Mouse (Mus musculus) cerebellum, adult 8-10 months (tissue): ENCODE results near the gene Nbea.
A peak's percentile ranks its signal among the peaks of the same experiment; 100 is the strongest.

Experiments used
- DNase-seq: peaks from one replicate; pipeline ENCODE4 v3.0.0; 2022

The Nbea gene

DNA sequence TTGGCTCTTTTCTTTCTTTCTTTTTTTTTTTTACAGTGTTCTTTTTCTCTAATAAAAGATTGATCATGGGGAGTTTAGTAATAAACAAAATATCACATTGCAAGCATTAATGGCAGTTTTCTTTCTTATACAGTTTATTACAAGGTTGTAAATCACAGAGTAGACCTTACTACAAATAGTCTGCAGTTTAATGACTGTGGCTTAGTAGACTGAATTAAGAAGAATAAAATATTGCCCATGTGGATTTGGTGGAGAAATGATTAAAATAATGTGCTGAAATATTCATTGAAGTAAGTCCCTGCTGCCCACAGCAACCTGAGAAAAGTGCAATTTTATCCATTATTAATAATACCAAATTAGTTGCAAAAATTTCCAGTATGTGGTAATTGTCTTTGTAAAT, 363.9 kb downstream of the Nbea start:
- no peak for DNase-seq

DNA sequence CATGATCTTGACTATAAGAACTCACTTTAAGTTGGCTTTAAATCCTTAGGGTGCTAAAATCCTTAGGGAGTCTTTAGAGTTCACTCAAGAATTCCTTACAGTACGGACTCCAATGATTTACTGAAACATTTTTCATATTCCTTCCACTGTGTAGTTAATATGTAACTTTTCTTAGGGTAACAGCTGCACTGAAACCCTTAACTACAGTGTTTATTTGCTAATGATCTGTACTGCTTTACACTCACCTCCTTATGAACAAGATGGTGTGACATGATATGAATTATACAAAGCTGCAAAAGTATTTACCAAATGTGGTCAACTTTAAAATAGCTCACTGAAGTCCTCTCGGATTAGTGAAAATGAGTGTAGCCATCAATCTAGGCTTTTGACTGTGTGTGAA, 365.4 kb downstream of the Nbea start:
- DNase-seq: no peak

DNA sequence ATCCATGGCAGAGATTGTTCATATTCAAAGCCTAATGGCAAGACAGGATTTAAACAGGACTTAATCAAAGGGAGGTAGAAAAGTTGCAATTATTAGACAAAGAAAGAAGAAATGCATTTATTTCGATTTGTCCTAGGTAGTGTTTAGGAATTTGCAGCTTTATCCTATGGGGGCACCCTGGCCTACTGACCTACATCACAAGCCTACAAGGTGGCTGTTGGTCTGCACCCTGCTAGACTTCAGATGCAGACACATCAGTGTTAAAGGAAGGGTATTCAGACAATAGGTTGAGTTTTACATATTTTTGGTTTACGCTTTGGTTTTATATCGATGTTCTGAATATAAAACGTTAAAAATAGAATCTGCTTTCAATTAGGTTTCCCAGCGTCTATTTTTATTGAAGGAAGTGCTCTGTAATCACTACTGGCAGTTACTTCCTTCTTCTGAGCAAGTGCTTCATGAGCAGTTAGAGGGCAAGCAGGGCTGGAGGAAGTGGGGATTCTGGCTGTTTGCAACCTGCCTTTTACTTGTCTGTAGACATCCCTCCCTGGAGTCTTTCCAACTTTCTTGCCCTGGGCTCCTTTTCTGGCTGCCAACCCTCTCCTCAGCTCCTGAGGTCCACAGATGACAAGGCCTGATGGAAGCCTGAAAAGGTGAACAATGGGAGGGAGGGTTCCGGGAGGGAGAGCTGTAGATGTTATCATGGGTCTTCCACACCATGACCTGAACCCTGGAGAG, 366.7 kb downstream of the Nbea start:
- DNase-seq: no peak

- no peak for DNase-seq
These were observed 367.4 kb downstream of the Nbea start for GRCm38 (mm10) chr3:55816096-55816495.

DNA sequence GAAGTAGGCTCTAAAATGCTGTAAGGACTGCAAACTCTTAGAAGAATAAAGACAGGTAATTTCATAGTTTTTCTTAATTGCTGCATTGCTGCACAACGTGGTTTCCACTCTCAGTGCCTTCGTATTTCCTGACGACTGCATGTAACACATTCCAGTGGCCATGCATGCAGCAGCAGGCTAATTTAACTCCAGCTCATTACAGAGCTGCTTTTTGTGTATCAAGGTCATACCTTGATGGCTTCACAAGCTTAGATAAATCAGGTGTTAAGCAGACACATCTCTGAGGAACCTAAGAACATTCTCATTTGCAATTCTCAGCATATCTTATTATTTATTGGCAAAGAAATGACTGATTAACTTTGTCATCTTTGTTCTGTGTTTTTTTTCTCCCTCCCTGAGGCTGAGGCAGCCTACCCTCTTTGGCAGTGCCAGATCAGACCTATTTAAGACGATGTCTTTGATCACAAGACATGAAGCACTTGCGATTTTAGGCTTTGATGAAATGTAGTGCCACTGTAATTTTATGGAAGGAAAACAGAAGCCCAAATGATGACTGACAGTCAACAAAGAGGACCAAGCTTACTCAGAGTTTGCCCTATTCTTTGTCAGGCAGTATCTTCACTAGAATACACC, 368.4 kb downstream of the Nbea start:
- no peak for DNase-seq

GRCm38 (mm10) chr3:55794768-55795167, 388.7 kb downstream of the Nbea start:
- DNase-seq: no peak

DNA sequence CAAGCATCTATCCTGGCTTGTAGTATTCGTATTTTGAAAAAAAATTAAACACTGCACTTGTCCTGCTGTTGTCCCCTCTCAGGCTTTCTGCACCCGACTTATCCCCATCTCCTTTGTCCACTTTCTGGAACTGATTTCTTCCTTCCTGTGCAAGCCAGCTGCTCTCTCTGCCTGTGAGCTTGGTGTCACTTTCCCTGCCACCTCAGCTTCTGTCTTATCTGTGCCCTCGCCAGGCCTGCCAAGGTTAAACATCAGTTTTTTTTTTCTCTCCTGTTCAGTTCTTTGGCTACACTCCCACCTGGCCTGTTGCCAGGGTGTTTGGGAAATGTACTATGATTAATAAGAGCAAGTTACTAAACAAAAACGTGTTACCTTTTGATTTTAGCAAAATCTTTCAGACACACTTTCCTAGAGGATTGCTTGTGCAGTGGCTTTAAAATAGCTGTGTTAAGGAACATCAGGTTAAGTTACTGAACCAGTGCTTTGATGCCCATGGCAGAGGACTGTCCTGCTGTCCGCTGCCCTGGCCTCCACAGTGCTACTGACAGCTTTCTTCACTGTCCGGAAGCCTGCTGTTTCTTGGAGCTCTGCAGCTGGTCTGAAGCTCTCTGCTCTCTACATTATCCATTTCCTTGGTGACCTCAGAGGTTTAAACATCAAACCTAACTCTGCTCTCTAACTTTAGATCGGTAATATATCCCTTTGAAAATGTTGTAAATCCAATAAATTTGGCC, 389.5 kb downstream of the Nbea start:
- peak; percentile 66 for DNase-seq

- DNase-seq: peak; percentile 50
These were observed 391.2 kb downstream of the Nbea start for GRCm38 (mm10) chr3:55792251-55792650.

- no peak for DNase-seq
These were observed 392.9 kb downstream of the Nbea start for GRCm38 (mm10) chr3:55790609-55791008.

DNA sequence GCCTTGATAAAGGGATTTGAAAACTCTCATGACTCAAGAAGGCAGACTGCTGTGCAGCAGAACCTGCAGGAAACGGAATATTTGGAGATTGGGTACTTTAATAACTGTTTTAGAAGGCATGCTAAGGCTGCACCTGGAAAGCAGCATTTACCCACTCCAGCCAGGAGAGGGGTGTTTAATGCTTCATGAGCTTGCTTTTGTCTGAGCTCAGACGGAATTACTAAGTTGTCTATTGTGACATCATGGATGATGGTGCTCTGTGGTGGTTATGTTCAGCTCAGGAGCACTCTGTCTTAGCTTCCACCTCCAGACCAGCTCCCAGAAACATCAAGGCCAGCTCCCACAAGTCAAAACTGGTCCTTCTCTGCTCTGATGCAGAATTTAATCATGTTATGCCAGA, 393.6 kb downstream of the Nbea start:
- DNase-seq: no peak

- no peak for DNase-seq
These were observed 394.8 kb downstream of the Nbea start for GRCm38 (mm10) chr3:55788621-55789201.

DNA sequence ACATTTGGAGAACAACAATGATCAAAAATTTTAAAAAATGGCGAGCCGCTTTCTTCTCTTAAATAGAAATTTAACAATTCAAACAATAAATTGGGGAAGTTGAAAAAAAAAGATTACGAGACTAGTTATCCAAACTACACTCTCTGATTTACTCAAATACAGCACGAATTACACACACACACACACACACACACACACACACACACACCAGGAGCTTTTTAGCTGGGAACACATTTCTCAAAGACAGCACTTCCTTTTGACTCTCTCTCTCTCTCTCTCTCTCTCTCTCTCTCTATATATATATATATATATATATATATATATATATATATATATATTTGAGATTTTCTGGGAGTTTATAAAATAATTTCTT, 395.3 kb downstream of the Nbea start:
- DNase-seq: no peak

DNA sequence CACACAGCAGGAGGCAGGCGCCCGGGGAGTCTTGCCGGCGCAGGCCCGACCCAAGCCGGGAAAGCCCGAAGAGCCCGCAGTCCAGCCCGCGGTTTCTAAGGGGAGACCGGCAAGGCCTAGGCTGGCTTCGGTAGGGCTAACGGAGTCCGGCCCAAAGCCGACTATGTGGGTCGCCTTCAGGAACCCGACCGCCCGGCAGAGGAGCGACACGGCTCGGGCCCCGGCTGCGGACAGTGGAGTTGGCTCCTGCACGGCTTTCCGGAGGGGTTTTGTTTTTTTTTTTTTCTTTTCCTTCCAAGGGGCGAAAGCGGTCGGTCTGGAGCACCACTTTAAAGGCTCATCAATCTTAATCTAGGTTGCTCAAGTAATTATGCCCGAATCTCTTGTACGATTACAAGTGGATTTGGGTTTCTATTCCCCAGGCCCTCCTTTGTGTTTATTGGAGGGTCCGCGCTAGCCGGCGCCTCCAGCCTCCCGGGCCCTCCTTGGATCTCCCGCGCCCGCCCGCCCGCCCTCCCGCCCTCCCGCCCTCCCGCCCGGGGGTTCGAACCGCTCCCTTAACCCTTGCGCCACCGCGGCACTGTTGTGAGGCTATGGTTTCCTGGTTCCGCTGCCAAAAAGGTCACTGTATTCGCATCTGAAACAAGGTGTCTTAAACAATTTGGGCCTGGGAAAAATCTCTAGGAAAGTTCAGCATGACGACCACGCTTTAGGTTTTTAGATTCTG, 395.9 kb downstream of the Nbea start:
- peak; percentile 67 for DNase-seq

GRCm38 (mm10) chr3:55786835-55787486, 396.5 kb downstream of the Nbea start:
- DNase-seq: peak; percentile 42

DNA sequence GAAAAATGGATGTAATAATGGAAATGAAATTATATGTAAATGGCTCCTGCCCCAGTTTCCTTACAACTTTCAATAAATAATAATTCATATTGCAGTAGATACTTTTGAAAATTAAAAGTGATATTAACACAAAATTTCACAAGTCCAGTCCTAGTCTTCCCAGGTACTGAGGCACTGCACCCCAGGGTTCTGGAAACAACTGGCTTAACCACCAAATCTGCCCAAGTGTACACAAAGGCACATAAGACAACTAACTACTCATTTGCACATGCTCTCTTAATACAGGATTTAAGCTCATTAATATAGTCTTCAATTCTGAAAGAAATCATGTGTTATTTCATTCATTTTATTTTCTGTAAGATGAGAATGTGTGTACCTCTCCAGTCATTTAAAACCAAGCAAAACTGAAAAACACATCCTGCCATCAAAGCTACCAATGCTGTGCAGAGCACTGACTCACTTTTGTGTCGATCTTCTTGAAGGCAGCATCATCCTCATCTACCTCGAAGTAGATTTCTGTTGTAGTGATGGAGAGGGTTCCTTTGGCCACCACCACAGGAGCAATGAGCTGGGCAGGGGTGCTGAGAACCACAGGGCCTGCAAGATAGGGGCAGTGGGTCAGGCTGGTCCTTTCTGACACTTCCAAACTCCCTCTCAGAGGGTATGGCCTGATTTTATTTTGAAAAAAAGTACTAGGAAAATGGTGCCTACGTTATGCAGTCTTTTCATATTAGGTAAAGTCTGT, 397.3 kb downstream of the Nbea start:
- peak; percentile 43 for DNase-seq

GRCm38 (mm10) chr3:55785266-55785980, 398.1 kb downstream of the Nbea start:
- no peak for DNase-seq

GRCm38 (mm10) chr3:55784101-55784500, 399.4 kb downstream of the Nbea start:
- DNase-seq: no peak

DNA sequence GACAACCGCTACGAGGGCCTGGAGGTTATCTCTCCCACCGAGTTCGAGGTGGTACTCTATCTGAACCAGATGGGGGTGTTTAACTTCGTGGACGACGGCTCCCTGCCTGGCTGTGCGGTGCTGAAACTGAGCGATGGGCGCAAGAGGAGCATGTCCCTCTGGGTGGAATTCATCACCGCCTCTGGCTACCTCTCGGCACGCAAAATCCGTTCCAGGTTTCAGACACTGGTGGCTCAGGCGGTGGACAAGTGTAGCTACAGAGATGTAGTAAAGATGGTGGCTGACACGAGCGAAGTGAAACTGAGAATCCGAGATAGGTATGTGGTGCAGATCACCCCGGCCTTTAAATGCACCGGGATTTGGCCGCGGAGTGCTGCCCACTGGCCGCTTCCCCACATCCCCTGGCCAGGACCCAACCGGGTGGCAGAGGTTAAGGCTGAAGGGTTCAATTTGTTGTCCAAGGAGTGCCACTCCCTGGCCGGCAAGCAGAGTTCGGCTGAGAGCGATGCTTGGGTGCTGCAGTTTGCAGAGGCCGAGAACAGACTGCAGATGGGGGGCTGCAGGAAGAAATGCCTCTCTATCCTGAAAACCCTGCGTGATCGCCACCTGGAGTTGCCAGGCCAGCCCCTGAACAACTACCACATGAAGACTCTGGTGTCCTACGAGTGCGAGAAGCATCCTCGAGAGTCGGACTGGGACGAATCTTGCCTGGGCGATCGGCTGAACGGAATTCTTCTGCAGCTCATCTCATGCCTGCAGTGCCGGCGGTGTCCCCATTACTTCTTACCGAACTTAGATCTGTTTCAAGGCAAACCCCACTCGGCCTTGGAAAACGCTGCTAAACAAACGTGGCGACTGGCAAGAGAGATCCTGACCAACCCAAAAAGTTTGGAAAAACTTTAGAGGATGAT, 400.1 kb downstream of the Nbea start:
- peak; percentile 70 for DNase-seq

DNA sequence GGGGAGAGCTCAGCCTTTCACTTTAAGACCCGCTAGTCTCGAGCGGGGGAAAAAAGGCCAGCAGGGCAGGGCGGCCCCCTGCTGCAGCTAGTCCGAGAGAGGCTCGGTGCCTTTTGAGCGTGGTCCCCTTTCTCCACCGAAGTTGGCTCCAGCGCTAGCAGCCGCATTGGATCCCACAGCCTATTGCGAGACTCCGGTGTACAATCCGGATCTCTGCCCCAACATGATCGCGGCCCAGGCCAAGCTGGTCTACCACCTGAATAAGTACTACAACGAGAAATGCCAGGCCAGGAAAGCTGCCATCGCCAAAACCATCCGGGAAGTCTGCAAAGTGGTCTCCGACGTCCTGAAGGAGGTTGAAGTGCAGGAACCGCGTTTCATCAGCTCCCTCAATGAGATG, 400.7 kb downstream of the Nbea start:
- DNase-seq: no peak
